Mouse (Mus musculus): ENCODE measurements at regions not wholly inside any gene's neighbourhood (a gene's known extent, or its start where the extent isn't known, plus 50 kb on each side); places are given as distances from the start of the nearest gene placed in this dataset.

DNA sequence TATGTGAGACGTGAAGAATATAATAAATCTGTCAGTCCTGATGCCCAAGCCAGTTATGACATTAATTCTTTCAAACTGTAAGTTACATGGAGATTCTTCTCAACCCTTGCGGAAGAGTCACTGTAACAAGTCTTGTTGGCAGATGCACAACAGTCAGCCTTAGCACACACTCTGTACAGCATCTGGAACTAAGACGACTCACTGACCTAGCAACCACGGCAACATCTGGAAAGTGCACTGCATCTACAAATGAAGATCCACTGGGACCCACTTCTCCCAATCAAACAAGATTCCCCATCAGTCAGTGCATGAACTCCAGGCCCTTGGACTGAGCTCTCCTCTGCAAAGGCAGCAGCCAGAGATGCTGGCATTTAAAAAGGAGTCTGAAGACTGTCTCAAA lies 620.2 kb downstream of the Basp1 start:
- no peak overlapping the region for H3K4me2 ChIP-seq
- no peaks in the 10 kb centered on the region for H3K27me3 ChIP-seq (replicated peaks)
- no peak overlapping the region for H3K27ac ChIP-seq (ENCODE audit: poor library complexity, severe bottlenecking)
- no peak overlapping the region for H3K9ac ChIP-seq
- H3K4me1 ChIP-seq (replicated peaks) = no peaks in the 10 kb centered on the region
- H3K36me3 ChIP-seq = no peaks in the 10 kb centered on the region
- no peak overlapping the region for H3K4me3 ChIP-seq
- 81% methylated on average over 4 of the region's 4 CpGs for WGBS
- H3K9me3 ChIP-seq (replicated peaks) = no peaks in the 10 kb centered on the region
- no peak for ATAC-seq (ENCODE audit: insufficient number of reproducible peaks, low FRiP score)

DNA sequence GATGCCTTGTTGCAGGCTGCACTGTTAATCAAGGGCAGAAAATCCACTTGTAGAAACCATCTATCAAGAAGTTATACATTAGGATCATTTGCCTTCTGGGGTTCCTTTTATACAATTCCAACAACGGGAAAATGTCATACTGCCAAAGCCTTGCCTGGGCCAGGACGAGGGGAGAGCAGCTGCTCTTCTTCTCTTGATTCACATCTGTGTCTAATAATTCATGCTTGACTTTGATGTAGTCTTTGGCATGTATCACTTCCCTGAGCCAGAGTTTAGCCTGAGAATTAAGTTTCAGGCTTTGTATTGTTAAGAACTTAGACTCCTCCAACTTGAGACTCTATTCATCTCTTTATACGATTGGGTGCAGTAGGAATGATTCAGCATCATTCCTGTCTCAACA lies 627.2 kb downstream of the Basp1 start:
- H3K27ac ChIP-seq (ENCODE audit: poor library complexity, severe bottlenecking) = no peak overlapping the region
- no peaks in the 10 kb centered on the region for H3K27me3 ChIP-seq (replicated peaks)
- H3K4me1 ChIP-seq (replicated peaks) = no peaks in the 10 kb centered on the region
- ATAC-seq (ENCODE audit: insufficient number of reproducible peaks, low FRiP score) = no peak
- no peak overlapping the region for H3K4me3 ChIP-seq
- H3K9ac ChIP-seq = no peak overlapping the region
- no peaks in the 10 kb centered on the region for H3K36me3 ChIP-seq
- no peaks in the 10 kb centered on the region for H3K9me3 ChIP-seq (replicated peaks)
- WGBS = 70% methylated on average over 3 of the region's 3 CpGs
- no peak overlapping the region for H3K4me2 ChIP-seq

DNA sequence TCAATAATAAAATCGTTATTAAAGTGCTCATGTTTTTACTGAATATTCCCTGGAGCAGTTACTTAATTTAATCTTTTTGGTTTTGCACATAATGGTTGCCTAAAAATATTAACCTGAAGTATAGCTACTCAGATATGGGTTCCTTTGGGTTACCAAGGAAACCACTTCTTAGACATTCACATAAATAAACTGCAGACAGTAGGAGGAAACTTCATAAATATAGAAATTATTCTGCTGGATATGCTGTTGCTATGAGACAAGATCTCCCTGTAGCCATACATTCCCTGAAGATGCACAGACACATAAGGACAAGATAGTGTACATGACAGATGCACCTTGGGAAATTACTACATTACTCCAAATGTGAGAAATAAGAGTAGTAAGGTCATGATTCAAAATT lies 635.3 kb downstream of the Basp1 start:
- WGBS = 64% methylated on average over 1 of the region's 1 CpGs
- H3K27me3 ChIP-seq (replicated peaks) = no peaks in the 10 kb centered on the region

DNA sequence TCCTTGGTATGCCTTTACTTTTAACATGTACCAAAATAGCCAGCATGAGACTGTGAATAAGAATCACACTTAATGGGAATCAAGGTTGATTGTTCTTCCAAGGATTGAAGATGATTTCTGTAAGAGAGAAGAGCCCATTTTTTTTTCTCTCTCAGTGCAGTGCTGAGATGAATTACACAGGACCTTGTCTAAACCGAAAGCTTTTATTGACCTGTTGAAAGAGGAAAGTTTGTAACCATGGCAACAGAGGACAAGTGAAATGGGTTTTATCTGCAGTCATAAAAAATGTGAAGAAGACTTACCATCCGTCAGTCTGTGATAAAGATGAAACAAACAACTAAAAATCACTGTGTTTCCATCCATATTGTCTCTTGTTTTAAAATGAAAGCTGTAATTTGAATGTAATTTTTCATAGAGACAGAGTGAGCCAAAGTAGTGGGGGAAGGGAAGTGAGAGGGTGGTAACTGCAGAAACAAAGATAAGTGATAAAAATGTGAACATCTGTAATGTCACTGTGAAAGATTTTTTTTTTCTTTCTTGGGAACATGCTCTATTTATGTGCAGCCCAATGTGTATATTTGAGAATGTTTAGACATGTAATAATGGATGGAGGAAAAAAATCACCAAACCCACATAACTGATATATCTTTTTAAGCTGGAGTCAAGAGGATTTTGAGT lies 661.9 kb downstream of the Basp1 start:
- H3K9ac ChIP-seq = no peak overlapping the region
- H3K27me3 ChIP-seq (replicated peaks) = no peaks in the 10 kb centered on the region
- ATAC-seq (ENCODE audit: insufficient number of reproducible peaks, low FRiP score) = no peak
- no peak overlapping the region for H3K4me2 ChIP-seq
- H3K4me3 ChIP-seq = no peak overlapping the region
- H3K4me1 ChIP-seq (replicated peaks) = no peaks in the 10 kb centered on the region
- H3K27ac ChIP-seq (ENCODE audit: poor library complexity, severe bottlenecking) = no peak overlapping the region
- WGBS = 42% methylated on average over 2 of the region's 2 CpGs
- H3K9me3 ChIP-seq (replicated peaks) = no peaks in the 10 kb centered on the region
- H3K36me3 ChIP-seq = no peaks in the 10 kb centered on the region

More for the DNA sequence above, 635.3 kb downstream of the Basp1 start:
- H3K9ac ChIP-seq = no peak overlapping the region
- no peaks in the 10 kb centered on the region for H3K4me1 ChIP-seq (replicated peaks)
- H3K36me3 ChIP-seq = no peaks in the 10 kb centered on the region
- no peak overlapping the region for H3K27ac ChIP-seq (ENCODE audit: poor library complexity, severe bottlenecking)
- ATAC-seq (ENCODE audit: insufficient number of reproducible peaks, low FRiP score) = no peak
- no peak overlapping the region for H3K4me3 ChIP-seq
- no peak overlapping the region for H3K4me2 ChIP-seq
- no peaks in the 10 kb centered on the region for H3K9me3 ChIP-seq (replicated peaks)

DNA sequence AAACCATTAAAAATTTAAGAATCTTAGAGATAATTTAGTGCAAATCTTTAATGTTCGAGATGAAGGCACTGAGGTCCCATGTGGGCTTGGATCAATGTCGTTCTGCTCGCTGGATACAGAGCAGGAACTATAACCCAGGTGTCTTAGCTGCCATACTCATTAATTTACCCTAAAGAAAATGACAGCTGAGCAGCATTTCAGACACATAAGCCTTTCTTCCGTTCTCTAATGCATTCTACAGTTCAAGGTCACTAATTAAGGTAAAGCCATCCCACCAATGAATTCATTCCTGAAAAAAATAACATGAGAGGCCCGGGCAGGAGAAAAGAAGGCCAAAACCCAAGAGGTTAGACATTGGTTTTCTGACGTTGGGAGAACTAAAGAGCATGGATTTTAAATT lies 670.3 kb downstream of the Basp1 start:
- ATAC-seq (ENCODE audit: insufficient number of reproducible peaks, low FRiP score) = no peak
- Histone ChIP-seq H3K9ac (no peak overlapping the region), H3K36me3 (no peaks in the 10 kb centered on the region), H3K4me1 (replicated peaks) (no peaks in the 10 kb centered on the region), H3K4me2 (no peak overlapping the region), H3K4me3 (no peak overlapping the region), H3K27ac (ENCODE audit: poor library complexity, severe bottlenecking) (no peak overlapping the region), H3K9me3 (replicated peaks) (no peaks in the 10 kb centered on the region), H3K27me3 (replicated peaks) (no peaks in the 10 kb centered on the region)
- WGBS = 65% methylated on average over 6 of the region's 6 CpGs

DNA sequence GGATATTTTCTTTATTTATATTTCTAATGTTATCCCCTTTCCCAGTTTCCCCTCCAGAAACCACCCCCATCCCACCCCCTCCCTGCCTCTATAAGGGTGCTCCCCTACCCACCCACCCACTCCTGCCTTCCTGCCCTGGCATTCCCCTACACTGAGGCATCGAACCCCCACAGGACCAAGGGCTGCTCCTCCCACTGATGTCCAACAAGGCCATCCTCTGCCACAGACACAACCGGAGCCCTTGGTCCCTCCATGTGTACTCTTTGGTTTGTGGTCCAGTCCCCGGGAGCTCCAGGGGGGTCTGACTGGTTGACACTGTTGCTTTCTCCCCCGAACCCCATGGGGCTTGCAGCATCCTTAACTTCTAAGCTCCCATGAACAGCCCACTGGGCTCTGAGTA lies 688.4 kb downstream of the Basp1 start:
- Histone ChIP-seq H3K27me3 (replicated peaks) (no peaks in the 10 kb centered on the region), H3K4me3 (no peak overlapping the region), H3K27ac (ENCODE audit: poor library complexity, severe bottlenecking) (no peak overlapping the region), H3K9ac (no peak overlapping the region), H3K4me1 (replicated peaks) (no peaks in the 10 kb centered on the region), H3K9me3 (replicated peaks) (no peaks in the 10 kb centered on the region), H3K36me3 (no peaks in the 10 kb centered on the region), H3K4me2 (no peak overlapping the region)
- ATAC-seq (ENCODE audit: insufficient number of reproducible peaks, low FRiP score) = no peak
- 86% methylated on average over 4 of the region's 4 CpGs for WGBS

DNA sequence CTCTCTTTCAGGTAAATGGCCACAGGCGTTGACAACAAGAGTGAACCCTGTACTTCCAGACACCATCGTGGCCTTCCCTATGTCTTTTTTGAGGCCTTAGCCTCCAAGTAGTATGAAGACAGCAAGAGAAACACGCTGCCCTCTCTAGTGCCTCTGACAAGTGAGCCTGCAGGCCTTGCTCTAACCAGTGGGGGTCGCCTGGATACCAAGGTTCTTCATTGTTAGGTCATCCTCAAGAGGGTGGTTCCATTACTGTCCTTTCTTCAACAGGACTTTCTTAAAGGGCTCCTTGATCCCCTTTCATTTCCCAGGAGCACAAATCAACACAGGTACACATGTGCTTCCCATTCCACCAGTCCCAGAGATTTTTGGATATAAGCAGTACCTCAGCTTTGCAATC lies 688.9 kb downstream of the Basp1 start:
- Histone ChIP-seq H3K9ac (no peak overlapping the region), H3K9me3 (replicated peaks) (no peaks in the 10 kb centered on the region), H3K27ac (ENCODE audit: poor library complexity, severe bottlenecking) (no peak overlapping the region), H3K4me1 (replicated peaks) (no peaks in the 10 kb centered on the region), H3K27me3 (replicated peaks) (no peaks in the 10 kb centered on the region), H3K4me3 (no peak overlapping the region), H3K4me2 (no peak overlapping the region), H3K36me3 (no peaks in the 10 kb centered on the region)
- 39% methylated on average over 4 of the region's 4 CpGs for WGBS
- no peak for ATAC-seq (ENCODE audit: insufficient number of reproducible peaks, low FRiP score)

DNA sequence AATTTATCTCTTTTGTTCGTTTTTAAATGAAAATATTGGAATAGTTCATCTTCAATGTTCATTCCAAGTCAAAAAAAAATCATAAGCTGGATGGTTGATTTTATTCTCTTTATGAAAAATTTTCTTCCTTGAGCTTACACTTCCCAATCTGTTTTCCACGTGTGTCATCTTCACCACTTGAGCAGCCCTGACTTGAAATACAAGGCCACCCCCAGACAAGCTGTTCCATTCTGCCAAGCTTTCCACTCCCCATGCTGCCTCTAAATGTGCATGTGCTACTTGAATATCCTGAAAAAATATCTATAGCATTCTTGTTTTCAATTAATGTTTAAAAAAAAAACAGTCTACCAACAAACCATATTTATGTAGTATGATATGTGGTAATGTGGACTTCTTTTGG lies 693.2 kb downstream of the Basp1 start:
- 54% methylated on average over 2 of the region's 2 CpGs for WGBS
- Histone ChIP-seq H3K27ac (ENCODE audit: poor library complexity, severe bottlenecking) (no peak overlapping the region), H3K9me3 (replicated peaks) (no peaks in the 10 kb centered on the region), H3K27me3 (replicated peaks) (no peaks in the 10 kb centered on the region), H3K4me2 (no peak overlapping the region), H3K4me1 (replicated peaks) (no peaks in the 10 kb centered on the region), H3K36me3 (no peaks in the 10 kb centered on the region), H3K4me3 (no peak overlapping the region), H3K9ac (no peak overlapping the region)
- no peak for ATAC-seq (ENCODE audit: insufficient number of reproducible peaks, low FRiP score)

DNA sequence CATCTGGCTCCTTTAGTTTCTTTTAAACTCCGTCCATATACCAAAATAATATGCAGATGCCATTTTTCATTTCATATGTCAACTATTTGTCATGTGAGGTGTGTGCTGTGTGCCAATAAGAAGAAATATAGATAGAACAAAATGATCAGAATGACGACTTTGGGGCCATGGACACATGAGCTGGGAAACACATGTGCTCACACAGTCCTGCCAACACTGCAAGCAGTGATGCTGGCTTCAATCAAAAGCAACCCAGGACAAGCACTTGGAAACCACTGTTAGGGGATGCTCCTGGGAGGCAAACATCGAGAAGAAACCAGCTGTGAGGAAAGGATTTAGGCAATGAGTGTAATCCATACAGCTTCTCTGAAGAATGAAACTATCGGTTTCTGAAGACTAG lies 731.4 kb downstream of the Basp1 start:
- no peak overlapping the region for H3K4me3 ChIP-seq
- no peaks in the 10 kb centered on the region for H3K9me3 ChIP-seq (replicated peaks)
- H3K27ac ChIP-seq (ENCODE audit: poor library complexity, severe bottlenecking) = no peak overlapping the region
- no peak overlapping the region for H3K9ac ChIP-seq
- no peak overlapping the region for H3K4me2 ChIP-seq
- no peaks in the 10 kb centered on the region for H3K4me1 ChIP-seq (replicated peaks)
- no peaks in the 10 kb centered on the region for H3K36me3 ChIP-seq
- no peak for ATAC-seq (ENCODE audit: insufficient number of reproducible peaks, low FRiP score)
- H3K27me3 ChIP-seq (replicated peaks) = no peaks in the 10 kb centered on the region
- WGBS = 62% methylated on average over 4 of the region's 4 CpGs

DNA sequence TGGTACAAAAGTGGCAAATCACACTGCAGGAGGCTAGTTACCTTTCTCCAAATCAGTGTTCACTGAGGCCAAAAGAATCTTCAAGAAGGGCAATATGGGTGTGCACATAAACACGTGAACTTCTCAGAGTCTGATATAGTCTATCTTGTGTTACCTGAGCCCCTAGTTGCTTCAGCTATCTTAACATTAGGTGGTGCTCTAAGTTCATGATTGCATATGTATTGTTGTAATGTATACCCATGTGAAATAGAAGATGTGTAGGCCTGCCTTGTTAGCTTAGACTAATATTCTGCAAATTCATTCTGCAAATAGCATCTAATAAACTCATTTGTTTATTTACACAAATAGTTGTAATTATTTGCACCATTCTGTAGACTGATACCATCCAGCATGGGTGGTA lies 764.6 kb downstream of the Basp1 start:
- Histone ChIP-seq H3K4me1 (replicated peaks) (no peaks in the 10 kb centered on the region), H3K27ac (ENCODE audit: poor library complexity, severe bottlenecking) (no peak overlapping the region), H3K9me3 (replicated peaks) (peaks cover 5% of the 10 kb centered on the region), H3K4me3 (no peak overlapping the region), H3K9ac (no peak overlapping the region), H3K36me3 (no peaks in the 10 kb centered on the region), H3K27me3 (replicated peaks) (no peaks in the 10 kb centered on the region), H3K4me2 (no peak overlapping the region)
- 70% methylated on average over 1 of the region's 1 CpGs for WGBS
- ATAC-seq (ENCODE audit: insufficient number of reproducible peaks, low FRiP score) = no peak

DNA sequence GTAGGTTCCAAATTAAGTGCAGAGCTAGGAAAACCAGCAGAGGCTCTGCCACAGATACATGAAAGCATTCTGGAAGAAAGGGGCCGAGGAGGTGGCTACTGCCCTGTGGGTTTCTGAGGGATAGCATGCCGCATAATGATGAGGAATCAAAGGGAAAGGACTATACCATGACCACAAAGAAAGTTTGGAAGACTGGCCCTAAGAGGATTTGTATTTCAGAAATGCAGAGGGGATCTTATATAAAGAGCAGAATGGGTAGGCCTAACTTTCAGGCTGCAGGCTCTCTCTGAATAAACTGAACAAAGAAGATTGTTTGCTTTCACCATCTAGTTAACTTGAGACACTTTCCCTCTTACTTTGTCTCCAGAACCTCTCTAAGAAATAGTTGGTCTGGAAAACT lies 777.9 kb downstream of the Basp1 start:
- no peaks in the 10 kb centered on the region for H3K27me3 ChIP-seq (replicated peaks)
- H3K4me2 ChIP-seq = no peak overlapping the region
- no peak for ATAC-seq (ENCODE audit: insufficient number of reproducible peaks, low FRiP score)
- H3K9me3 ChIP-seq (replicated peaks) = no peaks in the 10 kb centered on the region
- H3K4me3 ChIP-seq = no peak overlapping the region
- WGBS = 72% methylated on average over 2 of the region's 2 CpGs
- H3K4me1 ChIP-seq (replicated peaks) = no peaks in the 10 kb centered on the region
- no peak overlapping the region for H3K9ac ChIP-seq
- no peaks in the 10 kb centered on the region for H3K36me3 ChIP-seq
- H3K27ac ChIP-seq (ENCODE audit: poor library complexity, severe bottlenecking) = no peak overlapping the region

DNA sequence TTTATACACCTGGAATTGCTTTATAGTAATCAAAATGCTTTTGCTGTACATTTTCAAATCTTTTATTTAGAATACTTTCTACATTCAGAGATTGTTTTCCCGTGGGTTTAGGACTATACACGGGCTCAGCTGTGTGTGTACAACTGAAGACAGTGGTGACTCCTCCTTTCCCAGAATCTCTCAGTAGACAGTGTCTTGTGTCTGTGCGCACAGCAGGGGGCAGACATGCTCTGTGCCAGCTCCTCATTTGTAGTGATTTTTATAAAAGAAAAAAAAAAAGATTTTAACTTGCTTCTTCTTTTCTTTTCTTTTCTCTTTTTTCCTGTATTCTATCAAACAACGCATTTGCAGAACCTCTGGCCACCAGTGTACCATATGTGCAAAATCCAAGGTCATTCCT lies 817.3 kb downstream of the Basp1 start:
- Histone ChIP-seq H3K4me3 (no peak overlapping the region), H3K27ac (ENCODE audit: poor library complexity, severe bottlenecking) (no peak overlapping the region), H3K27me3 (replicated peaks) (no peaks in the 10 kb centered on the region), H3K9ac (no peak overlapping the region), H3K9me3 (replicated peaks) (no peaks in the 10 kb centered on the region), H3K4me2 (no peak overlapping the region), H3K4me1 (replicated peaks) (no peaks in the 10 kb centered on the region), H3K36me3 (no peaks in the 10 kb centered on the region)
- 44% methylated on average over 4 of the region's 4 CpGs for WGBS
- no peak for ATAC-seq (ENCODE audit: insufficient number of reproducible peaks, low FRiP score)
